Mouse (Mus musculus) heart, adult 2 months (tissue): Measurements from ENCODE around the gene Zc3h12a. TPM values are rescaled to one million over a fixed set of nuclear protein-coding genes. Genes with fewer than 3 reads are reported as not detected.

ENCODE experiments used
- DNase-seq, 2 experiments: peaks; one replicate each; pipeline ENCODE4 v3.0.0; 2021
- H3K27ac ChIP-seq: fragments of 200-600 bp; 2 replicates; pipeline ENCODE4 v1.8.1; 2022
- H3K27me3 ChIP-seq: fragments of 200-500 bp; 2 replicates; pipeline ENCODE4 v1.6.1; 2012; ENCODE audit warnings: mild to moderate bottlenecking, low read length, inconsistent platforms, mixed read lengths; ENCODE audit not compliant: control insufficient read depth, insufficient read depth
- H3K36me3 ChIP-seq: fragments of 200-500 bp; 2 replicates; pipeline ENCODE4 v1.6.1; 2012; ENCODE audit warnings: low read length, inconsistent platforms; ENCODE audit not compliant: control insufficient read depth, insufficient read depth
- H3K4me1 ChIP-seq: fragments of 200-500 bp; 2 replicates; pipeline ENCODE4 v1.6.1; 2011; ENCODE audit warnings: low read length; ENCODE audit not compliant: control insufficient read depth, insufficient read depth
- H3K4me3 ChIP-seq: fragments of 200-600 bp; 2 replicates; pipeline ENCODE4 v1.8.1; 2022
- H3K79me2 ChIP-seq: fragments of 200-500 bp; replicated peaks from 2 replicates; pipeline ENCODE4 v1.6.1; 2012; ENCODE audit warnings: mild to moderate bottlenecking, inconsistent platforms, low read length, moderate library complexity, mixed read lengths; ENCODE audit not compliant: control insufficient read depth, insufficient read depth
- H3K9ac ChIP-seq: fragments of 200-500 bp; 2 replicates; pipeline ENCODE4 v1.6.1; 2012; ENCODE audit warnings: low read depth, mild to moderate bottlenecking, control low read depth, inconsistent platforms, low read length, mixed read lengths
- CTCF ChIP-seq: fragments of 200-600 bp; IDR thresholded peaks from 2 replicates; pipeline ENCODE4 v1.8.1; 2022; ENCODE audit warnings: antibody characterized with exemption, mild to moderate bottlenecking, moderate library complexity
- EP300 ChIP-seq: fragments of 200-500 bp; IDR thresholded peaks from 2 replicates; pipeline ENCODE4 v1.6.1; 2011; ENCODE audit warnings: low read depth, low read length, control low read depth; ENCODE audit not compliant: insufficient read depth
- POLR2A ChIP-seq: fragments of 200-500 bp; IDR thresholded peaks from 2 replicates; pipeline ENCODE4 v1.6.1; 2011; ENCODE audit warnings: mild to moderate bottlenecking, low read depth, low read length, control low read depth; ENCODE audit not compliant: insufficient read depth
- WGBS: fragments of 180-500 bp; shearing (Covaris S2); methylation state at CpG from one replicate; pipeline ENCODE4 v1.1.7; 2018; 5-methylcytosine and 5-hydroxymethylcytosine counted together
- intact Hi-C: fragments of 180-260 bp; cut with DNase I; formaldehyde crosslinking; loops from one replicate; pipeline ENCODE4 v1.15.1; 2025
- polyA plus RNA-seq: library from polyadenylated mRNA; depleted of rRNA; stranded (reverse); fragments of >200 nt; gene quantifications from 2 replicates; pipeline ENCODE4 v1.2.3, GENCODE M21; 2012
- total RNA-seq, 2 experiments: library from RNA; stranded (reverse); gene quantifications; 2 replicates each; pipeline ENCODE4 v1.2.3; 2021

The Zc3h12a gene
- total and polyA plus RNA-seq, 3 experiments, result 3.0 to 5.0 (median 4.8) TPM

DNA sequence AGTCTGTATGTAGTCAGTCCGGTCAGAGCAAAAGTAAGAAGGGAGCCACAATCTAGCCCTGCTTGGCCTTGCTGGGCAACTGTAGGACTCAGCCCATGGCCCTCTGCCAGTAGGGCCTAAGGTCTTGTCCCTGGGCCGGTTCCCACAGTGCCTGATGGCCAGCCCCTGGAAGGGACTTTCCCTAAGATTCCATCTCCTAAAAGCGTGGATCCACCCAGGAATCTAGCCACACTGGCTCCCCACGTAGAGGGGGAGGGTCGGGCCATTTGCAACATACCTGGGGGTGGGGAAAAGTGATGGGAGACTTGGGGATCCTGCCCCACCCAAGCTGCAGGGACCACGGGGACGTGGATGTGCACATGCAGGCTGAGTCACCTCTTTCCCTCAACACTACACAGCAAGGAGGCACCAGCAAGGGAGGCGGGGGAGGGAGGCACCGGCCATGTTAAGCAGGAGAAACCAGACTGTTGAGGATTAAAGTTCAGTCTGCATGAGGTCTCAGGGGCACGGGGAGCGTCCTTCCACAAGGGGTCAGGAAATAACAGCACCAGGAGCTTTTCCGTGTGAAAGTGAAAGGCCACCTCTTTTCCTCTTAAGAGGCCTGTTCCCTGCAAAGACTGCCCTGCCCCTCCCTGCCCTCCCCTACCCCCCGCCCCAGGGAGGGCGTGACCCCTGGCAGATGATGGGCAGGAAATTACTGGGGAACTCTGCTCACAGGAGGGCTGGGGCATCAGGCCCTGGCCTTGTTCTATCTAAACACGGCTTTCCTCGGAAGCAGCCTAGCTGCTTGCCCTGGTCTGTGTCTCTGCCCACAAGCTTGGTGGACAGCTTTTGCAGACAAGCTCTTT is 5.0 kb downstream of the Zc3h12a start:
- DNase-seq, result peak; percentile 76 to 79
- 19% methylated on average over 16 of the region's 16 CpGs for WGBS
- Histone ChIP-seq H3K27me3 (no peaks in the 10 kb centered on the region), H3K4me1 (peaks cover 32% of the 10 kb centered on the region), H3K27ac (peak overlapping the region; percentile 82), H3K9ac (peak overlapping the region; percentile 9; the same call in 1 of the 2 replicates), H3K4me3 (peak overlapping the region; percentile 31; the same call in 1 of the 2 replicates), H3K36me3 (no peaks in the 10 kb centered on the region; the same call in 1 of the 2 replicates), H3K79me2 (no peaks in the 10 kb centered on the region)
- intact Hi-C loops, result loop anchor here (2.0 kb wide), 1 partner anchor 38 kb away; the partner anchor contains the start of gene Meaf6
- peak; percentile 24 for TF ChIP-seq CTCF
- TF ChIP-seq EP300, result 0 out of 2 replicates have a peak, but pooled peaks have one; percentile 5
- TF ChIP-seq POLR2A, result 0 out of 2 replicates have a peak, but pooled peaks have one; percentile 10

DNA sequence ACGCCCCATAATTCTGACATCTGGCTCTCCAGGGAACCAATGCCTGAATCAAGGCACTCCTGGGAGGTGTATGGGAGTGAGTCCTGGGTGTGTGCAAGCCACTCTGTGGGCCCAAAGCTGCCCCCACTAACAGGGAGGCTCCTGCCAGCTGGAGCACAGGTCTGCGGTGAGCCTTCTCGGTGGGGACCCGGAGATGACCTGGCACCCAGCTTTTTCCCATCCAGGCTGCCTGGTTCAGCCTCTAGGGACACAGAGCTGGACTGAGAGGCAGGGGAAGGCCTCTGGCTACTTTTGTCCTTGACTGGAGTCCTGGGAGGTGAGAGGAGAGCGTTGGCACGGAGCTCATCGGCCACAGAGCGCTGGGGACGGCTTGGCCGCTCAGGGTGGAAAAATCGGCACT is 7.9 kb downstream of the Zc3h12a start:
- H3K4me3 ChIP-seq, result no peak overlapping the region
- H3K27me3 ChIP-seq, result no peaks in the 10 kb centered on the region
- no peaks in the 10 kb centered on the region for H3K79me2 ChIP-seq
- intact Hi-C loops, result no loop called here
- no peak overlapping the region for H3K27ac ChIP-seq
- no peaks in the 10 kb centered on the region; the same call in 1 of the 2 replicates for H3K36me3 ChIP-seq
- no peak for TF ChIP-seq EP300
- no peak for TF ChIP-seq CTCF
- TF ChIP-seq POLR2A, result no peak
- no peak for DNase-seq
- no peak overlapping the region for H3K9ac ChIP-seq
- peaks cover 27% of the 10 kb centered on the region for H3K4me1 ChIP-seq
- 89% methylated on average over 11 of the region's 11 CpGs for WGBS

DNA sequence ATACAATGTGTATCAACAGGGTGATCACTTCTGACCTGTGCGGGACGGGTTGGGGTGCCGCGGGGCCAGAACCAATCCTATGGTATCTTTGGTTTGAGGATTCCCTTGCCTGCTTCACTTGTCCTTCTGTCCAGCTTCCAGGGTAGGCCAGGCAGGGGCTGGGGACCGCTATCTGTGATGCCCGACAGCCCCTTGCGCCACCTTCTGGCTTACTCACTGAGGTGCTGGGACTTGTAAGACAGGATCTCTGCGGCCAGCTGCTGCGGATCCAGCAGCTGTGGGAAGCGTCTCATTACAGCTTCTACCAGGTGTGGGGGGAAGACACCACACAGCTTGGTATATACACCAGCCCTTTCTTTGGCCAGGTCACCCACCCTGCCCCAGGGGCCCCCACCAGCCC is 8.6 kb downstream of the Zc3h12a start:
- Histone ChIP-seq H3K36me3 (no peaks in the 10 kb centered on the region; the same call in 1 of the 2 replicates), H3K4me3 (no peak overlapping the region), H3K79me2 (no peaks in the 10 kb centered on the region), H3K9ac (no peak overlapping the region), H3K27me3 (no peaks in the 10 kb centered on the region), H3K4me1 (peaks cover 22% of the 10 kb centered on the region), H3K27ac (no peak overlapping the region)
- intact Hi-C loops, result no loop called here
- DNase-seq, result no peak
- no peak for TF ChIP-seq POLR2A
- TF ChIP-seq EP300, result no peak
- TF ChIP-seq CTCF, result no peak
- whole genome bisulfite sequencing, result 82% methylated on average over 10 of the region's 10 CpGs

DNA sequence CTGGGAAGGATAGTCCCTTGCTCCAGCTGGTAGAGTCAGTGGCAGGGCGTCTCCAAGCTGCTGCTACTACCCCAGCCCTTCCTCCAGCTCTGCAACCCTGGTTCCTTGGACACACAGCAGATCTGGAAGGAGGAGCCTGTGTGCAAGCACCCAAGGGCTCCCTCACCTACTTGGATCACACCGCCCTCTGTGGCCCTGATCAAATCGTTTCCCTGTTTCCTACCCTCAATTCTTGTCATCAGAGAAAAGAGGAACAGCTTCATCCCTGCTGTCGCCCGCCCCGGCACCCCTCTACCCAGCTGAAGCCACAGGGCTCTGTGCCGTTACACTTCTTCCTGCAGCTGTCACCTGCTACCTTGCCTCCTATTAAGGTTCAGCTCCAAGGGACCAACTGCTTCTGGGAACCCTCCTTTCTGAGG is 9.7 kb downstream of the Zc3h12a start:
- H3K79me2 ChIP-seq, result no peaks in the 10 kb centered on the region
- no peak overlapping the region for H3K4me3 ChIP-seq
- no peaks in the 10 kb centered on the region for H3K27me3 ChIP-seq
- H3K4me1 ChIP-seq, result peaks cover 16% of the 10 kb centered on the region
- DNase-seq, result peak in 1 of 2 experiments; percentile 48
- intact Hi-C loops, result no loop called here
- TF ChIP-seq POLR2A (0 out of 2 replicates have a peak, but pooled peaks have one; percentile 11), CTCF (no peak)
- 82% methylated on average over 7 of the region's 7 CpGs for WGBS
- H3K27ac ChIP-seq, result no peak overlapping the region
- H3K9ac ChIP-seq, result no peak overlapping the region
- H3K36me3 ChIP-seq, result no peaks in the 10 kb centered on the region; the same call in 1 of the 2 replicates

DNA sequence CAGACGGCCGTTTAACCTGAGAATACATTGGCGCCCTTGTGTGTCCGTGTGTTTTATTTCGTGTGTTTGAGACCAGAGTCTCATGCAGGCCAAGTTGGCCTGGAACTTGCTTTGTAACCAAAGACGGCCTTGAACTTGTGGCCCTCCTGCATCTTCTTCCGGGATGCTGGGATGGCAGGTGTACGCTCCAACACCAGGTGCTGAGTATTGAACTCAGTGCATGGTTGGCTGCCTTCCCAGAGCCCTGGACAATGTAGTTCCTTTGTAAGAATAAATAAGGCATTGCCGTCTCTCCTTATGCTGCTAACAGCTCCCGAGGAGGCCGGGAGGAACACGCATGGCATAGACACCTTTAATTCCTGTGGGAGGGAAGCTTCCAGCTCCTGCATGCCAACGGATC is 10.7 kb downstream of the Zc3h12a start:
- Histone ChIP-seq H3K9ac (no peak overlapping the region), H3K36me3 (no peaks in the 10 kb centered on the region; the same call in 1 of the 2 replicates), H3K4me3 (no peak overlapping the region), H3K27ac (no peak overlapping the region), H3K79me2 (no peaks in the 10 kb centered on the region), H3K4me1 (peaks cover 7% of the 10 kb centered on the region), H3K27me3 (no peaks in the 10 kb centered on the region)
- intact Hi-C loops, result no loop called here
- 0 out of 2 replicates have a peak, but pooled peaks have one; percentile 10 for TF ChIP-seq EP300
- TF ChIP-seq POLR2A, result no peak
- 55% methylated on average over 13 of the region's 13 CpGs for WGBS
- DNase-seq, result no peak
